Mouse (Mus musculus): Measurements from ENCODE around the gene Spag5.
A peak's percentile ranks its signal among the peaks of the same experiment; 100 is the strongest.

Spag5 gene

DNA sequence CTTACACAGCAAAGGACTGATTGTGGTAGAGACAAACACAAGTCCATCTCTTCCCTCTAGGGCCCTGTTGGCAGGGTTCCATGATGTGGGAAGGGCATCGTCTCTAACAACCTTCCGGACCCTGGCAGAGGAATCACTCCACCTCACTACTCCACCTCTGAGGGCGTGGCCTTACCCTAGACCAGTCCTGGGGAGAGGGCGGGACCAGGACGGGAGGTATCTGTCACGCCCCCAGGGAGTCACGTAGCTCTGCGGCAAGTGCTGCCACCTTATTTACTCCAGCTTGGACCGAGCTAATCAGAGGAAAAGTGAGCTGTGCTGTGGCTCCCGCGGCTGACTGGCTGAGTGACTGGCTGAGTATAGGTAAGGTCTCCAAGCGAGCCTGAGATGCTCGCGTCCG lies 21.5 kb downstream of the Spag5 start, which contains the start of gene Aldoc:
Gene Aldoc, plus strand, starts transcription at position 109 of the 400 bp plus-strand sequence.
- DNase-seq (ENCODE audit: low spot score): peak; percentile 82

DNA sequence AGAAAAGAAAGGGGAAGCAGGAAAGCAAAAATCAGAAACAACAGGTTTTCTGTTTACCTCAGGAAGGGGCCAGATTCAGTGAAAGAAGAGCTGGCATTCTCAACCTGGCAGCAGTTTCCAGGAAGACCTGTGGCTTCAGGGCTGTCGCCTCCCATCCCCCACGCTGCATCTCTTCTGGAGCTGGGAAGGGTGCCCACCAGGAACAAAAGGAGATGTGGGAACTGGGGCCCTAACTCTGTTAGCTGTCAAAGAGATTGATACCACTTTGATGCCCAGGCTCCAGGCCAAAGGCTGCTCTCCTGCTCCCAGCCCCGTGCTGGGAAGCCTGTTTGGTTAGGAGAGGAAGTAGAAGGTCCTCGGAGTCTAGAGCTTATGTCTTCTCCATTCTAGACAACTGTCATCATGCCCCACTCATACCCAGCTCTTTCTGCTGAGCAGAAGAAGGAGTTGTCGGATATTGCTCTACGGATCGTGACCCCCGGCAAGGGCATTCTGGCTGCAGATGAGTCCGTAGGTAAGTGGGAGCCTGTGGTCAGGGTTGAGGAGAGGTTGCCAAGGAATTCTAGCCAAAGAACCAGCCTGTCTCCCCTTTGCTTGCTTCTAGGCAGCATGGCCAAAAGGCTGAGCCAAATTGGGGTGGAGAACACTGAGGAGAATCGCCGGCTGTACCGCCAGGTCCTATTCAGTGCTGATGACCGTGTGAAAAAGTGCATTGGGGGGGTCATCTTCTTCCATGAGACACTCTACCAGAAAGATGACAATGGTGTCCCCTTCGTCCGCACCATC lies 22.9 kb downstream of the Spag5 start:
- no peak for DNase-seq (ENCODE audit: low spot score)

DNA sequence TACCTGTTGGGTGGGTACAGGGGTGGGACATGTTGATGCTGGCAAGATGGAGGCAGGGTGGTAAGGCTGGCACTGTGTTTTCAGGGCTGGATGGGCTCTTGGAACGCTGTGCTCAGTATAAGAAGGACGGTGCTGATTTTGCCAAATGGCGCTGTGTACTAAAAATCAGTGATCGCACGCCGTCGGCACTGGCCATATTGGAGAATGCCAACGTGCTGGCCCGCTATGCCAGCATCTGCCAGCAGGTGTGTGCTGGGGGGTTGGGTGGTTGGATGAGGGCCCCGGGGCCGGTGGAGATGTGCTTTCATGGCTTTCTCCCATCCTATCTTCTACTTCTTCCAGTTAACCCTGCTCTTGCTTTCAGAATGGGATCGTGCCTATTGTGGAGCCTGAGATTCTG lies 23.6 kb downstream of the Spag5 start:
- DNase-seq (ENCODE audit: low spot score): no peak

DNA sequence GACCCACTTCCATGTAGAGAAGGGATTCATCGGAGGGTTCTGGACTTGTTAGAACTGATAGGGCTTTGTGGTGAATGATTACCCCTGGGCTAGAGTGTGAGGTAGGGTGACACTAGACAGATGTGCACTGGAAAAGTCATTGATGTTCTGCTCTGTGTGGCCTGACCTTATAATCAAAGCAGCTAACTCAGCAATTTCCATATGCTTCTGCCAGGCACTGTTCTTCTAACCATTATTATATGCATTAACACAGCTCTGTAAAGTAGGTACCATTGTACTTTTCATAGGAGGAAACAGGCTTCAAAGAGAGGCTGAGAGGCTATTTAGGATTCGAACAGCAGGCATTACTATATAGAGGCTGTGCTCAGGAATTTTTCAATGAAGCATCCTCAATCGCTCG lies 25.9 kb downstream of the Spag5 start:
- no peak for DNase-seq (ENCODE audit: low spot score)

DNA sequence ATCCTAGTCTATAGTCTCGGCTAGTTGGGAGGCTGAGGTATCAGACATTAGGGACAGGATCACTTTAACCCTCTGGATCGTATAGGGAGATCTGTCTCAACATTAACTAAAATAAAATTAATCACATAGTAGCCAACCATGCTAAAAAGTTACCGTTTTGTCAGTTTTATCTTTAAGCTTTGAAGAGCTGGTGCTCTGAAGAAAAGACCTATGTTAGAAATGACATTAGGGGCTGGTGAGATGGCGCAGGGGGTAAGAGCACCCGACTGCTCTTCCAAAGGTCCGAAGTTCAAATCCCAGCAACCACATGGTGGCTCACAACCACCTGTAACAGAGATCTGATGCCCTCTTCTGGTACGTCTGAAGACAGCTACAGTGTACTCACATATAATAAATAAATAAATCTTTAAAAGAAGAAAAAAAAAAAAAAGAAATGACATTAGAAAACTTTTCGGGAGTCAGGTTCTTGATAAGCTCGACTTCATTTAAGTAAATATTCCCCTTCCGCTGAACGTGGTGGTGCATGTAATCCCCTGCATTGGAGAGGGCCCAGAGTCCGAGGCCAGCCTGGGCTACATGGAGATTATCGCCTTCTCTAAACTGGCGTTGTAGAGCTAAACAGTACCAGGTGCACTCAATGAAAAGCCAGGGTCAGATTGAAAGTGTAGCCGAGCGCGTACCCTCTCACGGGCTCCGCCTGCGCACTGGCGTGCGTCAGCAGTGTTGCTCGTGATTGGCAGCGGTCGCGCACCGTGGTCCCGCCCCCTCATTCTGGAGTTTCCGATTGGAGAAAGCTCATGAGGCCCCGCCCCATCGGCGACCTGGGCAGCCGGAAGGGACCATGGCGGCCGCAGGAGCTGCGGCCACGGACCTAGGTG lies 26.5 kb downstream of the Spag5 start, which contains the start of gene Pigs:
Gene Pigs, plus strand, starts transcription at position 782 of the 878 bp plus-strand sequence.
- peak; percentile 96 for DNase-seq (ENCODE audit: low spot score)

DNA sequence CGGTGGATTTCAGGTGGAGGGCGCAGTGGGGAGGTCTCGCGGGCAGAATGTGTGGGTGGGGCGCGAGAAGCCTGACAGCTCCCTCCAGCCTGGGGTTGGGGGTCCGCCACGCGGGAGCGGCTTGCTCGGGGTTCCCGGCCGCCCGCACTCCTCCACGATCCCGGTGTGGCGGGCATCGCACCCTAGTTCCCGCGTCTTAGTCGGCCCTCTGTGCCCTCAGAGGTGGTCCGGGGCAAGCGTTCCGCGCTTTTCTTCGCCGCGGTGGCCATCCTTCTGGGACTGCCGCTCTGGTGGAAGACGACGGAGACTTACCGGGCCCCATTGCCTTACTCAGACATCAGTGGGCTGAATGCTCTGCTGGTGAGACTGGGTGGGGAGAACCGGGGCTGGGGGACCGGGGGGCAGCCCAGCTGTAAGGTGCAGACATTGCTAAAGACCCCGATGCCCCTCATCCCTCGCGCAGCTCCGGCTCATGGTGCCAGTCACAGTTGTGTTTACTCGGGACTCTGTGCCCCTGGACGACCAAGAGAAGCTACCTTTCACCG lies 27.3 kb downstream of the Spag5 start:
- no peak for DNase-seq (ENCODE audit: low spot score)

DNA sequence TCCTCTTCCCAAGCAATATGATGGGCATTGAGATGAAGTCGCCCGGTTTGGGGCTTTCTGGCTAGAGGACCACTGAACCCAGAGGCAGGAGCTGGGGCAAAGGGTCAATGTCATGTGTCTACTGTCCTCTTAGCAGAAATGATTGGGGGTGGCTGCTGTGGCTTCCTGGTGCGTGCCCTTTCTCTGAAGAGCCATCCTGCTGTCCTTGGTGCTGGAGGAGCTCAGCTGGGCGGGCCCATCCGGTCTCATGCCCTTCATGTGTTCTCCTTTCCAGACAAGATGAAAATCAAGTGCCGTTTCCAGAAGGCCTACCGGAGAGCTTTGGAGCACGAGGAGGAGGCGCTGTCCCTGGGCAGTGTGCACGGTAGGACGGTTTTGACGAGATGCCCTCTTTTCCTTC lies 31.3 kb downstream of the Spag5 start:
- DNase-seq (ENCODE audit: low spot score): no peak

DNA sequence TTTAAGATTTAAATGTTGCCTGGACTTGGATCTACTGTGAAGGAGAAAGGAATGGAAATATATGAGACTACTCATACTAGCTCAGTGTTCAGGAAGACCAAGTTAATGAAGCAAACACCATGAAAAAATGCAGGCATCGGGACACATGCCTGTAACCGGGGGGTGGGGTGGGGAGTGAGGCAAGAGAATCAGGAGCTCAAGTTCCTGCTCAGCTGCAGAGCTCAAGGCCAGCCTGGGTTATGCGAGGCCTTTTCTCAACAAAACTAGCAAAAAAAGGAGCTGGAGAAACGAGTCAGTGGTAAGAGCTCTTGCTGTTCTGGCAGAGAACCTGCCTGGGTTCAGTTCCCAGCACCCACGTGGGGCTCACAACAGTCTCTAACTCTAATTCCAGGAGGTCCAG lies 32.7 kb downstream of the Spag5 start:
- no peak for DNase-seq (ENCODE audit: low spot score)

DNA sequence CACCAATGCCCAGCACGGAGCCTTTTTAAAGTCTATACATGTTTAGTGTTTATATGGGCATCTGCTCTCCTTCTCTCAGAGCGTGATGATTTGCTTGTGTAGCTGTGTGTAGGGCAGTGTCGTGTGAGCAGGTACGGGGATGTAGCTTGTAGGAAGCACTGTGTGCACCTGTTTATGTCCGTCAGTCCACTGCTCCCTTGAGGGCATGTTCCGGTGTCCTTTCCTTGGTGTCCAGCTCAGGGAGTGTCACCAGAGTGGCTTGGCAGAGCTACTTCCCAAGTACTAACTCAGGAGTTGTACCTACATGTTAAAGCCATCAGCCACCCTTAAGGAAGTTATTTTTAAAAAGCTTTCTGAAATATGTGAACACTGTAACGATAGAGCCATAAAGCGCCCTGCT lies 35.7 kb downstream of the Spag5 start:
- no peak for DNase-seq (ENCODE audit: low spot score)

DNA sequence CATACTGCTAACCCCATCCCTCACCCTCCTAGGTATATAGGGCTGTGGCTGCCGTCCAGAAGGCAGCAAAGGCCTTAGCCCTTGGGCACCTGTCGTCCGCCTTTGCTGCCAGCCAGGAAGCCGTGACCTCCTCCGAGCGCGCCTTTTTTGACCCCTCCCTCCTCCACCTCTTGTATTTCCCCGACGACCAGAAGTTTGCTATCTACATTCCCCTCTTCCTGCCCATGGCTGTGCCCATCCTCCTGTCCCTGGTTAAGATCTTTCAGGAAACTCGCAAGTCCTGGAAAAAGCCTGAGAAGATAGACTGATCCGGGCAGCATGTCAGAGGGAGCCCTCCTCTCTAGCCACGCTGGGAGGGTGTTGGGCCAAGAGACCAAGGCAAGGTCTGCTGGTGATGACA lies 40.4 kb downstream of the Spag5 start:
- no peak for DNase-seq (ENCODE audit: low spot score)

DNA sequence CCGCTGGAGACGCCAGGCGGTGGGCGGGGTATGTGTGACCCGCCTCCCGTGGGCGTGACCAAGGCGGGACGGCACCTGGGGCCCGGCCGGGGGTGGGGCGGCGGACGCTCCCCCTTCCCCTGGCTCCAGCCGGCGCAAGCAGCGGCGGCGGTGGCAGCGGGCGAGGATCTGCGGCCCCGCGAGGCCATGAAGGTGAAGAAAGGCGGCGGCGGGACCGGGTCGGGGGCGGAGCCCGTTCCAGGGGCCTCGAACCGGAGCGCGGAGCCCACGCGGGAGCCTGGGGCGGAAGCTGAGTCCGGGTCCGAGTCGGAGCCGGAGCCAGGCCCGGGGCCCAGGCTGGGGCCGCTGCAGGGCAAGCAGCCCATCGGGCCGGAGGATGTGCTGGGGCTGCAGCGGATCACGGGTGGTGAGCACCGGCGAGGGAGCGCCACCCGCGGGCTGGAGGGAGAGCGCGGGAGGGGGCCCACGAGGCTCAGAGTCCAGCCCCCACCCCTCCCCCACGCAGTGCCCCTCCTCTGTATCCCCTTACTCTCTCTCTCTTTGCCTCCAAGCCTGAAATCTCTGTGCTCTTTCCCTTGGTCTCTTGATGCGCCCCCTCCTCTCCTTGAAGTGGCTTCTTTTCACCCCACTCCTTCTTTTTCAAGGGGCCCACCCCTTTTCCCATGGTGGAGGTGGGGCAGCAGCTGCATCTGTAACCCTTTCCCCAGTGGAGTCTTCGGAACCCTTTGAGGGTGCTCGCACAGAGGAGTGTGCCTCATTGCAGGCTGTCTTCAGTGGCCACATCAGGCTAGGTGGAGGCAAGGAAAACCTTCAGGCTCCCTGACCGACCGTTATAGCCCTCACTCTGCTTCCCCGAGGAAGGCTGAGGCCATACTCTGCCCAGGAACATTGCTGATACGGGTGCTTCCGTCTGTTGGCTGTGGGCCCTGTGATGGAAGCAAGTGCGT lies 42.3 kb downstream of the Spag5 start, which contains the start of gene Unc119:
Gene Unc119, plus strand, starts transcription at position 102 of the 947 bp plus-strand sequence.
- DNase-seq (ENCODE audit: low spot score): peak; percentile 88

DNA sequence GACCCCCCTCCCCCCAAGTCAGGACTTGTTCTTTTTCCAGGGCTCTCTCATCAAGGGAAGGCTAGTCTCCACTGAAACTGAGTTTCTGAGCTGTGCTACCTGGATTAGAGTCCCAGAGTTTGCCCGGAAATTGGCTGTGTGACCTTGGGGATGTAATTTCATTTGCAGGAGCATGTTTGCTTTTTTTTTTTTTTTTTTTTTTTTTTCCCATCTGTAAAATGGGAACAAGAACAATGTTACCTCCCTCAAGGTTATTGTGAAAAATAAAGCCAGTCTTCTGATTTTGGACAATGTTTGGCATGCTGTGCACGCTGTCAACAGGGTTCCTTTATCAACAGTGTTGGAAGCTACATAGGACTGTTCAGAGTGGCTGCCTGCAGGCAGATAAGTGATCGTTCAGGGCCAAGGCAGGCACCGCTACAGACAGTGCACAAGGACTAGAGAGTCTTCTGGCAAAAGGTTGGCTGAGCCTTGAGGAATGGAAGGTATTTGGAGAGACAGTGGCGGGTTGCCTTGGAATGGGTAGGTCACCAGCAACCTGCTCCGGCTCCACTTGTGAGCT lies 43.1 kb downstream of the Spag5 start:
- peak; percentile 30 for DNase-seq (ENCODE audit: low spot score)

DNA sequence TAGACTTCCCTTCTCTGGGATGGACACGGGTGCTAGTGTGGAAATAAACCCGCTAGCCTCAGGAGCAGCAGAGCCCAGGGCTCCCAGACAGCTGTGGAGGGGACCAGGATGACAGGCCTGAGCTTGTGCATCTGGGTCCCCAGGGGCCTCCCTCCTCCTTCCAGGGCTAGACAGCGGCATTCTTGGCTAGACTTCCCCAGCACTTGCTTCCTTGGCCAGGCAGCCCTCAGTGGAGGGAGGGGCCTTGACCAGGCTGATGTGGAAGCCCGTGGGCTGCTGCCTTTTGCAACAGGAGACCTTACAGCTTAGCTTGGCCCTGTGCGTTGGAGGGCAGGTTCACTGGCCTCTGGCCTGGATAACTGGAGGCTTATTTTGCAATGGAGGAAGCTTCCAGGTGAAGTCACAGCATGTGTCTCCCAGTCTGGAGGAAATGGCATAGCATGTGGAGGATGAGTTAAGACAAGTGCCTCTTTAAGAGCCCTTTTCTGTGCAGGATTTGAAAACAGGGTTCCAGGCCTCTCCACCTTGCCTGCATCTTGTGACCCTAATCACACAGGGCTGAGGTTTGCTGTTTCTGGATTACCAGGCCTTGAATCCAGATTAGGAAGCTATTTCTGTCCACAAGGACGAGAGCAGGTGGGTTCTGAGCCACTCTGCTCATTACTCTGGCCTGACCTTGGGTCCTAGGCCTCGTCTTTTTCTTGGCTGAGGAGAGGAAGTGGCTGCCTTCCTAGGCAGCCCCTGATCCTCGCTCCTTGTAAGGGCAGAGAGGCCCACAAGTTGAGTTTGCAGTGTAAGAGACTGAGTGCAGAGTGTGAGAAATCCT lies 43.8 kb downstream of the Spag5 start:
- peak; percentile 65 for DNase-seq (ENCODE audit: low spot score)

DNA sequence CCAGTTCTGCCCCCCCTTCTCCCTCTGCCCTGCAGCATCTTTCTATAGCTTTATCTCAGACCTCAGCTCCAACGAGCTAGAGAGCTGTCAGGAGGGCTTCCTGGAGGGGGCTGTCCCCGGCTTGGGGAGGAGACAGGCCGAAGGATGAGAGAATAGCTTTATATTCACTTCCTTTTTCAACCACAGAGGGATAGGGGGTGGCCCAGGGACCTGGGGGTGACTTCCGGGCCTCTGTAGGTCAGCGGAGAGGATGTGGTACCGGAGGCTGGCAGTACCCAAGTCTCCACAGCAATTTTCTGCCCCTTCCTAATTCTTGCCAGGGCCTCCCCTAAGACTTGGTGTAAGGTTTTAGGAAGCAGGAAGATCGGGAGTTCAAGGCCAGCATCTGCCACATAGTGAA lies 44.5 kb downstream of the Spag5 start:
- DNase-seq (ENCODE audit: low spot score): no peak

DNA sequence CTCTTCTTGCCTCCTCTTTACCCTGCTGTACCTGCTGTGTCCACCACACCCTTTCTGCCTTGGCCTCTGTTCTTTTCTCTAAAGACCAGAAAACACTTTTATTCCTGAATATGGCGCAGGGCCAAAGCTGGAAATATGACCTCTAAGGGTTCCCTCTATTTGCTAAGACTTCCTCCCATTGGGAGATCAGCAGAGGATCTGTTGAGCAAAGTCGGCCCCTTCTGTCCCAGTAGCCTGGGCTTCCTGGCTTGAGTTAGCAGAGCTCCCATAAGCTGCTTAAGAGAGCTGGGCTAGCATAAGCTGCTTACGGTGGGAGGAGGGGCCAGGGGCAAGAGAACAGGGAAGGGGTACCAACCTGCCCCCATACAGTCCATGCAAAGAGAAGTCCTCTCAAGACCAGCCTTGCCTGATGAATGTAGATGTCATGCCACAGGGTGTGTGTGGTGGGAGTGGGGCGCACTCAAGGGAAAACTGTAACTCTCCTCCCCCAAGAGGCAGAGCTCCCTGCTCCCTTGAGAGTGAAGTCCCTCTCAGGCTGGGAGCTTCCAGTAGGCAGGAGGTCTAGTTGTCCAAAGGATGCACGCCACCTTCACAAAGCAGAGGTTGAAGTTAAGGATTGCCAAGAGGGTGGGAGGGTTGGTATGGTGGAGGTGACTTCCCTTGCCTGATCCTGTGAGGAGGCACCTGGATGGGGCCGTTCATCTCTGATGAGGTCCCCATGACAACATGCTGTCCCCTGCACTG lies 45.2 kb downstream of the Spag5 start:
- no peak for DNase-seq (ENCODE audit: low spot score)

DNA sequence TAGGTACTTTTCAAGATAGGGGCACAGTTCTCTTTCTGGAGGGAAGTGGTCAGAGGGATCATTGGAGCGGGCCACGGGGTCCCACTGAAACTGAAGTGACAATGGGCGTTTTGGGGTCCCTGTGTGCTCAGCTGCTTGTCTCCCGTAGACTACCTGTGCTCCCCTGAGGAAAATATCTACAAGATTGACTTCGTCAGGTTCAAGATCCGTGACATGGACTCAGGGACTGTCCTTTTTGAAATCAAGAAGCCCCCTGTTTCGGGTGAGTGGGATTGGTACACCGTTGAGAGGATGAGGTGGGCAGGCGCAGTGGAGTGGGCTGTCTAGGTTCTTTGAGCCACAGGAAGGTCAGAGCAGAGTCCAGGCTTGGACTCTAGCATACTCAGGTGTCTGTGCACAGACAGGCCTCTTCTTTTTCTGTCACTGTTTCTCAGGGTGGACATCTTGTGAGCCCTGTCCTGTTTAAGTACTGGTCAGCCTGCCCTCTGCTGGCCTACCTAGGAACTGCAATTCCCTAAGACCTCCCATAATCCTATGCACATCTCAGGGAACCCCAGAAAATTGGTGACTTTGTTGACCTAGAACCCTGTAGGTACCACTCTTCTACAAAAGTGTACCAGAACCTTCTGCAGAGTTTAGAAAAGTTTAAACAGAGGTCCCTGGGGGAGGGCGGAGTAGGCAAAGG lies 45.9 kb downstream of the Spag5 start:
- peak; percentile 63 for DNase-seq (ENCODE audit: low spot score)

DNA sequence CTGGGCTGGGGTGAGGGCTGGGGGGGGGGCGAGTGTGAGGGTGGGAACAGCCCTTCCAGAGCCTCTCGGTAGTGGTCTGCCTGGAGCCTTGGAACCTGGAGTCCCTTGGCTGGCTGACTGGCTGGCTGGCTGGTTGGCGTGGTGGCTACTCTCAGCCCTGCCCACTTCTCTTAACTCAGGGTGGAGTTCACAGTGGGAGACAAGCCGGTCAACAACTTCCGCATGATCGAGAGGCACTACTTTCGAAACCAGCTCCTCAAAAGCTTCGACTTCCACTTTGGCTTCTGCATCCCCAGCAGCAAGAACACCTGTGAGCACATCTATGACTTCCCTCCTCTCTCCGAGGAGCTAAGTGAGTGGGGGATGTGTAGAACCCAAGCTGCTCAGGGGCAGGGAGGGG lies 46.6 kb downstream of the Spag5 start:
- DNase-seq (ENCODE audit: low spot score): no peak

DNA sequence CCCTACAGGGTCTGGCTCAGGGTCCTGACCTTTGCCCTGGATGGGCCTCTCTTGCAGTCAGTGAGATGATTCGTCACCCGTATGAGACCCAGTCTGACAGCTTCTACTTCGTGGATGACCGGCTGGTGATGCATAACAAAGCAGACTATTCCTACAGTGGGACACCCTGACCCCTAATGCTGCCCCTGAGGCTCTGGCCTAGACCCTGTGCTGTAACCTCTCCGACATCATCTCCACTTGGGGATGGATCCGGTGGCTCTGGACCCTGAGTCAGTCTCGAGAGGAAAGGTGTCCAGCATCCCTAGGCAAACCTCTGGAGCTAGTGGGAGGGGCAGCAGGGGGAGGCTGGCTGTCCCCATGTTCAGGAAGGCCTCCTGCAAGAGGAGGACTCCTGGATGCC lies 47.1 kb downstream of the Spag5 start:
- no peak for DNase-seq (ENCODE audit: low spot score)

All from ovary, postnatal 36 days (tissue).